Mouse (Mus musculus) neural tube, embryonic 11.5 days (tissue): ENCODE results near the gene Zfp85. TPM values are rescaled to one million over a fixed set of nuclear protein-coding genes. Genes with fewer than 3 reads are reported as not detected.
"Not testable (repeated sequence)": the region's sequence is repeated elsewhere in the genome, so short reads cannot be mapped to it uniquely, and the experiment has no call there.

ENCODE experiments used
- ATAC-seq: fragments of 200-750 bp; cut with Nextera tagmentation; 2 replicates; pipeline ENCODE4 v1.8.0; 2017; ENCODE audit warnings: moderate number of reproducible peaks, mild to moderate bottlenecking, moderate TSS enrichment, moderate library complexity; ENCODE audit not compliant: insufficient read depth, low FRiP score, low TSS enrichment
- DNase-seq: peaks from one replicate; pipeline ENCODE4 v3.0.0-alpha.2; 2015; ENCODE audit warnings: low spot score
- H3K27ac ChIP-seq: fragments of 300-500 bp; sonication (generic); 2 replicates; pipeline ENCODE4 v1.5.1; 2014; ENCODE audit warnings: low read depth, mild to moderate bottlenecking, low read length
- H3K27me3 ChIP-seq: fragments of 300-500 bp; sonication (generic); 2 replicates; pipeline ENCODE4 v1.6.1; 2014; ENCODE audit warnings: mild to moderate bottlenecking, low read length, mixed read lengths; ENCODE audit not compliant: control insufficient read depth, insufficient read depth
- H3K36me3 ChIP-seq: fragments of 300-500 bp; sonication (generic); 2 replicates; pipeline ENCODE4 v1.6.1; 2014; ENCODE audit warnings: mild to moderate bottlenecking, low read length, moderate library complexity, mixed read lengths; ENCODE audit not compliant: control insufficient read depth, insufficient read depth
- H3K4me1 ChIP-seq: fragments of 300-500 bp; sonication (generic); 2 replicates; pipeline ENCODE4 v1.6.1; 2014; ENCODE audit warnings: low read length, mixed read lengths; ENCODE audit not compliant: control insufficient read depth, insufficient read depth
- H3K4me2 ChIP-seq: fragments of 300-500 bp; sonication (generic); 2 replicates; pipeline ENCODE4 v1.6.1; 2014; ENCODE audit warnings: low read depth, mild to moderate bottlenecking, moderate library complexity
- H3K4me3 ChIP-seq: fragments of 300-500 bp; sonication (generic); 2 replicates; pipeline ENCODE4 v1.5.1; 2014; ENCODE audit warnings: low read depth, low read length
- H3K9ac ChIP-seq: fragments of 300-500 bp; sonication (generic); 2 replicates; pipeline ENCODE4 v1.6.1; 2014; ENCODE audit warnings: mild to moderate bottlenecking, low read length
- H3K9me3 ChIP-seq: fragments of 300-500 bp; sonication (generic); 2 replicates; pipeline ENCODE4 v1.6.1; 2016; ENCODE audit warnings: low read length; ENCODE audit not compliant: control insufficient read depth
- WGBS: fragments of 180-500 bp; shearing (Covaris S2); extraction: QIAGEN DNeasy Blood & Tissue Kit; methylation state at CpG from one replicate; pipeline ENCODE4 v1.1.7; 2014; 5-methylcytosine and 5-hydroxymethylcytosine counted together
- polyA plus RNA-seq: library from polyadenylated mRNA; unstranded; fragments of >200 nt; fragmentation: Nextera tagmentation; extraction: Ambion mirVana; gene quantifications from 2 replicates; pipeline ENCODE4 v1.2.1, GENCODE M21; 2014

The Zfp85 gene
- 5.8 and 6.5 TPM in 2 replicates for polyA plus RNA-seq

GRCm38 (mm10) chr13:67754333-67755306, at the start of gene Zfp85:
Gene Zfp85 (minus strand): TSS chr13:67755228.
- Histone ChIP-seq H3K27me3 (no peaks in the 10 kb centered on the region), H3K27ac (no peak within 1 kb of the TSS), H3K9me3 (no peaks in the 10 kb centered on the region), H3K4me1 (no peaks in the 10 kb centered on the region), H3K4me3 (peak within 1 kb of the TSS; percentile 62), H3K36me3 (no peaks in the 10 kb centered on the region), H3K4me2 (peak within 1 kb of the TSS; percentile 52), H3K9ac (peak within 1 kb of the TSS; percentile 69)
- peak; percentile 92 for ATAC-seq
- 9% methylated on average over 24 of the region's 24 CpGs for WGBS
- peak; percentile 67 for DNase-seq

GRCm38 (mm10) chr13:67799151-67799550, 44.1 kb upstream of the Zfp85 start:
- H3K9me3 ChIP-seq, H3K4me3 ChIP-seq, H3K9ac ChIP-seq, H3K36me3 ChIP-seq, DNase-seq, H3K27ac ChIP-seq, H3K4me2 ChIP-seq, H3K4me1 ChIP-seq, ATAC-seq, H3K27me3 ChIP-seq: not testable (repeated sequence)
- WGBS: 87% methylated on average over 3 of the region's 3 CpGs

- DNase-seq (no peak), ATAC-seq (no peak)
- H3K4me2 ChIP-seq: no peak overlapping the region
- H3K9me3 ChIP-seq: no peaks in the 10 kb centered on the region
- no peak overlapping the region for H3K4me3 ChIP-seq
- H3K27ac ChIP-seq: no peak overlapping the region
- H3K27me3 ChIP-seq: no peaks in the 10 kb centered on the region
- H3K36me3 ChIP-seq: no peaks in the 10 kb centered on the region
- H3K4me1 ChIP-seq: no peaks in the 10 kb centered on the region
- H3K9ac ChIP-seq: no peak overlapping the region
- WGBS: 62% methylated on average over 3 of the region's 3 CpGs
Observed at GRCm38 (mm10) chr13:67798618-67799017, 43.6 kb upstream of the Zfp85 start.

- Histone ChIP-seq H3K27ac (no peak overlapping the region), H3K36me3 (no peaks in the 10 kb centered on the region), H3K4me1 (no peaks in the 10 kb centered on the region), H3K4me3 (no peak overlapping the region), H3K9ac (no peak overlapping the region), H3K4me2 (no peak overlapping the region), H3K27me3 (no peaks in the 10 kb centered on the region), H3K9me3 (no peaks in the 10 kb centered on the region; the same call in 1 of the 2 replicates)
- WGBS: 96% methylated on average over 10 of the region's 10 CpGs
- DNase-seq: no peak
- ATAC-seq: no peak
Observed at GRCm38 (mm10) chr13:67791921-67792455, 37.0 kb upstream of the Zfp85 start.

- WGBS: 9% methylated on average over 26 of the region's 26 CpGs
- Histone ChIP-seq H3K27ac (no peak within 1 kb of the TSS), H3K4me3 (peak within 1 kb of the TSS; percentile 48), H3K27me3 (no peaks in the 10 kb centered on the region), H3K4me1 (no peaks in the 10 kb centered on the region), H3K9ac (peak within 1 kb of the TSS; percentile 56), H3K9me3 (no peaks in the 10 kb centered on the region), H3K4me2 (peak within 1 kb of the TSS; percentile 54), H3K36me3 (no peaks in the 10 kb centered on the region)
- ATAC-seq: peak; percentile 97
- DNase-seq: peak; percentile 69
Observed at GRCm38 (mm10) chr13:67779265-67780221, 24.5 kb upstream of the Zfp85 start, which contains the start of gene Zfp493. Gene Zfp493 (plus strand): TSS chr13:67779693.

- H3K27ac ChIP-seq: no peak overlapping the region
- no peaks in the 10 kb centered on the region for H3K36me3 ChIP-seq
- H3K4me2 ChIP-seq: no peak overlapping the region
- no peaks in the 10 kb centered on the region for H3K9me3 ChIP-seq
- ATAC-seq: no peak
- no peaks in the 10 kb centered on the region for H3K4me1 ChIP-seq
- no peak overlapping the region for H3K4me3 ChIP-seq
- 77% methylated on average over 2 of the region's 2 CpGs for WGBS
- no peak overlapping the region for H3K9ac ChIP-seq
- DNase-seq: no peak
- no peaks in the 10 kb centered on the region for H3K27me3 ChIP-seq
Observed at GRCm38 (mm10) chr13:67763031-67763768, 8.2 kb upstream of the Zfp85 start.

- no peak for ATAC-seq
- Histone ChIP-seq H3K27me3 (no peaks in the 10 kb centered on the region), H3K4me1 (no peaks in the 10 kb centered on the region), H3K27ac (no peak overlapping the region), H3K36me3 (no peaks in the 10 kb centered on the region), H3K9me3 (no peaks in the 10 kb centered on the region), H3K4me2 (no peak overlapping the region), H3K4me3 (no peak overlapping the region), H3K9ac (no peak overlapping the region)
- DNase-seq: no peak
- 94% methylated on average over 1 of the region's 1 CpGs for WGBS
Observed at GRCm38 (mm10) chr13:67759966-67760365, 4.9 kb upstream of the Zfp85 start.

GRCm38 (mm10) chr13:67755761-67756160, 733 bp upstream of the Zfp85 start:
- Histone ChIP-seq H3K4me3 (no peak overlapping the region), H3K27ac (no peak overlapping the region), H3K9me3 (no peaks in the 10 kb centered on the region), H3K4me1 (no peaks in the 10 kb centered on the region), H3K36me3 (no peaks in the 10 kb centered on the region), H3K9ac (no peak overlapping the region), H3K4me2 (no peak overlapping the region), H3K27me3 (no peaks in the 10 kb centered on the region)
- WGBS: 89% methylated on average over 6 of the region's 6 CpGs
- no peak for DNase-seq
- no peak for ATAC-seq
